Mouse (Mus musculus): ENCODE measurements around the gene AA467197. TPM values are rescaled to one million over a fixed set of nuclear protein-coding genes. Genes with fewer than 3 reads are reported as not detected.

Gene AA467197
- not detected in 2 replicates for polyA plus RNA-seq (2012; ENCODE audit: insufficient read depth, insufficient read length, missing spikeins)

DNA sequence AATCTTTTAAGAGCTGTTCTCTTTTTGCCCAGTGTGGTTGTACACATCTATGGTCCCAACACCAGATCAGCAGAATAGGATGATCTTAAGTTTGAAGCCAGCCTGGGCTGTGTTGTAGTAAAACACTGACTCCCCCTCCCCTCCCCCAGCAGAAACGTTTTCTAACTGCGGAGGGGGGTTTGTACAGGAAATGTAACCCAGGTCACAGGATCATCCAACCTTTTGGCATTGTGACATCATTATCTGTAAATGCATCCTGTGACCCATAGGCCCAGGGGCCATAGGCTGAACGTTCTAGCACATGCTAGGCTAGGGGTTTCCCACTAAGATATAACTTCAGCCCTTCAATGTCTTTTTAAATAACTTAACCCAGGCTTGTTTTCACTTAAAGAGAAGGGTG lies at the start of gene AA467197:
AA467197 (plus strand) TSS at position 301 of the 400 bp plus-strand sequence.
- Histone ChIP-seq H3K4me1 (ENCODE audit: control insufficient read depth, insufficient read depth, insufficient read length, low read length) (no peaks in the 10 kb centered on the region), H3K4me3 (ENCODE audit: insufficient read depth, low read depth, low read length) (peak within 1 kb of the TSS; percentile 59), H3K27ac (replicated peaks; ENCODE audit: low read depth, low read length) (no peak within 1 kb of the TSS)

DNA sequence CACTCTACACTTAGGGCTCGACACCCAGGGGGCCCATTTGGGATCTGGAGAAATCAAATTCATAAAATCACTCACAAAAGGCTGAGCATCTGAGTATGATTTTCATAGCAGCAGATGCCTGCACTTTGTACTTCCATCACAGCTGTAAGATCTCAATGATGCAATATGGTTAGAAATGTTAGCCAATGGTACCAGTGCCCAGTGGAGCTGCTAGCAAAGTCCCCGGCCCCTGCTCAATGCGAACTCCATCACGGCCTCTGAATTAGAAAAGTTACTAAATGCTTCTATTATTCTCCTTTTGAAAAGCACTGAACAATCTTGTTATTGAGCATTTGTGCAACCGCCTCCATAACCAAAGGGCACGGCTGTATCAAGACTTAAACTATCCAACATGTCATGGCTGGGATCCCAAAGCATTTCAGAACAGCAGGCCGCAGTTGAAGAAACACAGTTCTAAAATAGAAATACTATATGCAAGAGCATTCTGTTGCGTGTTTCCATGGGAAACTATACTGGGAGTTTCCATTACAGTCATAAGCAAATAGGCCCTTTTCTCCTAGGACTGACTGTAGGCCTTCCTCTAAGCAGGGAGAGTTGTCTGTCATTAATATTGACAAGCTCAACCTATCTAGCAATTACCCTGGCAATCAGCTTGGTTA lies 48.8 kb upstream of the AA467197 start:
- Histone ChIP-seq H3K27ac (replicated peaks; ENCODE audit: low read depth, low read length) (no peak overlapping the region), H3K4me3 (ENCODE audit: insufficient read depth, low read depth, low read length) (no peak overlapping the region), H3K4me1 (ENCODE audit: control insufficient read depth, insufficient read depth, insufficient read length, low read length) (no peaks in the 10 kb centered on the region)

DNA sequence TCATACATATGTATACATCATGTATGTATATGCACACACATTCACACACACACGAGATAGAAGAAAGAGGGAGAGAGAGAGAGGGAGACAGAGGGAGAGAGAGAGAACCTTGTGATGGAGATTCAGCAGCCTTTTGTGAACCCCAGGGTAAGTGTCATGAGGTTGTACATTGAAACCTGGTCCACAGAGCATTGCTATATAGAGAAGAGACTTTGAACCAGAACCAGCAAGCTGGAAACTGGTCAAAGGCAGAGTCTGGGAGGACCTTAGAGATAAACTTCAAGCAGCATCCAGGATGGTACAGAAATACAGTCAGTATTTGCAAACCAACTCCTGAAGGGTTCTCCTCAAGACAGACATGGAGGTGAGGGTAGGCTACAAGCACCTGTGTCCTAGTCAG lies 46.4 kb upstream of the AA467197 start:
- no peak overlapping the region for H3K27ac ChIP-seq (replicated peaks; ENCODE audit: low read depth, low read length)

DNA sequence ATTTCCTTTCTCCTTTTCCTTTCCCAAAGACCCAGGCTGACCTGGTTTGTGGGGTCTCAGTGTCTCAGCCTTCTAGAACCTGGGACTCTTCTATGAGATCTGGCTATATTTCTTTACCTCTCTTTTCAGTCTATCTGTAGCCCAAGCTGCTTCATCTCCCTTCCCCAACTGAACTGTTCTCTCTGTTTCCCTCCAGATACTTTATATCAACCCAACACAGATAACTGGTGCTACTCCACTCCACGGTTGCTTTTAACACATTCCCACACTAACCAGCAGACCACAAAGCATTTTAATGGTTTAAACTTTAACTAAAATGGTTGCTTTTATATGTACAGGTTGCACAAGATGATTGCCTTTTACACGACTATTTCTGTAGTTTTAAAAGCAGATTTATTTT lies 45.6 kb upstream of the AA467197 start:
- H3K27ac ChIP-seq (replicated peaks; ENCODE audit: low read depth, low read length) = no peak overlapping the region
- no peaks in the 10 kb centered on the region for H3K4me1 ChIP-seq (ENCODE audit: control insufficient read depth, insufficient read depth, insufficient read length, low read length)
- H3K4me3 ChIP-seq (ENCODE audit: insufficient read depth, low read depth, low read length) = no peak overlapping the region

More for the DNA sequence above, 46.4 kb upstream of the AA467197 start:
- no peak overlapping the region for H3K4me3 ChIP-seq (ENCODE audit: insufficient read depth, low read depth, low read length)
- H3K4me1 ChIP-seq (ENCODE audit: control insufficient read depth, insufficient read depth, insufficient read length, low read length) = no peaks in the 10 kb centered on the region

DNA sequence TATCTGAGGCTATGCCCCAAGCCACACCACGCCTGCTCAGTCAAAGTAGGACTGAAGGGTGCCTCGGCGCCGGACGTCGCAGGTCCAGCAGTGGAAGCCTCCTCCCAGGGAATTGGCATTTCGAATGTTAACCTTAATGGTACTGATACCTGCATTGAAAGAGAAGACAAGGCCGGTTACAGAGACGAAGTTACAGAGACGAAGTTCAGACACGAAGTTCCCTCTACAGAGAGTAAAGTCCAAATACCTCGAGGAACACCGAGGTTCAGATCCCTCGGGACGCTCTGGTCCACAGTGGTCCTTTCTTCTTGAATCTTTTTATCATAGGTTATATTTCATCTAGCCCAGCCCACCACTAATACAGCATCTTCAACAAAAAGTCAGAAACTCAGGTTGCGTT lies 41.3 kb upstream of the AA467197 start:
- Histone ChIP-seq H3K4me3 (ENCODE audit: insufficient read depth, low read depth, low read length) (no peak overlapping the region), H3K4me1 (ENCODE audit: control insufficient read depth, insufficient read depth, insufficient read length, low read length) (no peaks in the 10 kb centered on the region), H3K27ac (replicated peaks; ENCODE audit: low read depth, low read length) (no peak overlapping the region)

DNA sequence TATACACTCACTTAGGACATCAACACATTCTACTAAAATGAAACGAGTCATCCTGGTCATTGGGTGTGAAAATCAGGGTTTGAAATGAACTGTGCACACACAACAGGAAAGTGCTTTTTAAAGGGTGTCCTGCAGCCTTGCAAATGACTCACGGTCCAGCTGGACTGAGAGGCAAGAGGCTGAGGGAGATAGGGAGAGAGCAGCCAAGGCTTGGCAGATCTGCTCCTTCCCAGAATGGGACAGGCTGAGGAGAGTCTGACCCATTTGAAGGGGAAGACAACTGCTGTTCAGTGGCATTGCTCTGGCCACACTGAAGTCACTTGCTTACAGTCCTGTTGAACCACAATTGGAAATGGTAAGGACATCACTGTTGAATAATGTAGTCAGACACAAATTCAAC lies 37.0 kb upstream of the AA467197 start:
- Histone ChIP-seq H3K27ac (replicated peaks; ENCODE audit: low read depth, low read length) (no peak overlapping the region), H3K4me1 (ENCODE audit: control insufficient read depth, insufficient read depth, insufficient read length, low read length) (no peaks in the 10 kb centered on the region), H3K4me3 (ENCODE audit: insufficient read depth, low read depth, low read length) (no peak overlapping the region)

DNA sequence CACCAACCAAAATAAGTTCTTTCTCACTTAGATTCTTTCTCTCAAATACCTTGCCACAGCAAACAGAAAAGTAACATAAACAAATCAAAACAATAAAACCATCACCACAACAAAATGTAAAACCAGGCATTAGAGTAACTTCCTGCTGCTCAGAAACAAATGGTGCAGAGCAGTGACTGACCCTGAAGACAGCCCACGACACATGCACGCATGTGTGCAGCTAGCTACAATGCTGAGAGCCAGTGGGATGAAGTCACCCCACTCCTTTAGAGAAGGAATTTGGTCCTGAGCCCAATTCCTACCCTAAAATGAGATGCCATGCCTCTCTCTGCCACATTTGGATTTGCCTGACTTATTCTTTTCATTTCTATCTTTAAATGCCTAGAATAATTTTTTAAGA lies 35.4 kb upstream of the AA467197 start:
- Histone ChIP-seq H3K4me3 (ENCODE audit: insufficient read depth, low read depth, low read length) (no peak overlapping the region), H3K4me1 (ENCODE audit: control insufficient read depth, insufficient read depth, insufficient read length, low read length) (no peaks in the 10 kb centered on the region), H3K27ac (replicated peaks; ENCODE audit: low read depth, low read length) (no peak overlapping the region)

DNA sequence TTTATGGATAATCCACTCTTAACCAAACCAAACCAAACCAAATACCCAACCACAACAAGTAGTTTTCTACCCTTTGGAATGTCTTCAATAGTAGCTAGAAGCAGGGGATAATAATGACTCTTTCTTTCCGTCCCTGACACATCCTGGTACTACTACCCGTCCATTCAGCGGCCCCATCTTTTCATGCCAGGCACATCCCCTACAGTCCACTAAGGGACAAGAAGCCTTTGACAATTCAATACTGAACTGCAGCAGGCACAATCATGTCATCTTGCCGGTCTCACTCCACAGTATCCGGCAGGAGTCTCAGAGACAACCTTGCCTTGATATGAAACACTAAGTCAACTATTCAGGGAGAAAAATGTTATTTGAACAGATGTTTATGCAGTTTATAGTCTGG lies 31.0 kb upstream of the AA467197 start:
- peaks cover 3% of the 10 kb centered on the region; the same call in 1 of the 2 replicates for H3K4me1 ChIP-seq (ENCODE audit: control insufficient read depth, insufficient read depth, insufficient read length, low read length)
- H3K4me3 ChIP-seq (ENCODE audit: insufficient read depth, low read depth, low read length) = no peak overlapping the region
- no peak overlapping the region for H3K27ac ChIP-seq (replicated peaks; ENCODE audit: low read depth, low read length)

DNA sequence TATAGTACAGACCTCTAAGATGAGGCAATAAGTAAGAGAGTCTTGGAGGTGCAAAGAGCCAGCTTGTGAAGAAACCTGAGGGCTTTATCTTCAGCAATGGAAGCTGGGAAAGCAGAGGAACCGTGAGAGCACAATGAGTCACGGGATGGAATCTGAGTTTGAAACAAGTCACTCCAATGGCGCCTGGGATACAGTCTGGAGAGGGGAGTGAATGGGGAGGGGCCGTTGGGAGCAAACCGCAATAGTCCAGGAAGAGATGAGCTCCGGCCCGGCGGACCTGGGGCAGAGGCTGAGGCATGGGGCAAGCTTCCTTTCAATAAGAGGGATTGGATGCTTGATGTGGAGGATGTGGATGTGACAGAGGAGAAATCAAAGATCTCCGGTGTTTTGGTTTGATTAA lies 28.0 kb upstream of the AA467197 start:
- peaks cover 5% of the 10 kb centered on the region; the same call in 1 of the 2 replicates for H3K4me1 ChIP-seq (ENCODE audit: control insufficient read depth, insufficient read depth, insufficient read length, low read length)
- no peak overlapping the region for H3K27ac ChIP-seq (replicated peaks; ENCODE audit: low read depth, low read length)
- H3K4me3 ChIP-seq (ENCODE audit: insufficient read depth, low read depth, low read length) = no peak overlapping the region

DNA sequence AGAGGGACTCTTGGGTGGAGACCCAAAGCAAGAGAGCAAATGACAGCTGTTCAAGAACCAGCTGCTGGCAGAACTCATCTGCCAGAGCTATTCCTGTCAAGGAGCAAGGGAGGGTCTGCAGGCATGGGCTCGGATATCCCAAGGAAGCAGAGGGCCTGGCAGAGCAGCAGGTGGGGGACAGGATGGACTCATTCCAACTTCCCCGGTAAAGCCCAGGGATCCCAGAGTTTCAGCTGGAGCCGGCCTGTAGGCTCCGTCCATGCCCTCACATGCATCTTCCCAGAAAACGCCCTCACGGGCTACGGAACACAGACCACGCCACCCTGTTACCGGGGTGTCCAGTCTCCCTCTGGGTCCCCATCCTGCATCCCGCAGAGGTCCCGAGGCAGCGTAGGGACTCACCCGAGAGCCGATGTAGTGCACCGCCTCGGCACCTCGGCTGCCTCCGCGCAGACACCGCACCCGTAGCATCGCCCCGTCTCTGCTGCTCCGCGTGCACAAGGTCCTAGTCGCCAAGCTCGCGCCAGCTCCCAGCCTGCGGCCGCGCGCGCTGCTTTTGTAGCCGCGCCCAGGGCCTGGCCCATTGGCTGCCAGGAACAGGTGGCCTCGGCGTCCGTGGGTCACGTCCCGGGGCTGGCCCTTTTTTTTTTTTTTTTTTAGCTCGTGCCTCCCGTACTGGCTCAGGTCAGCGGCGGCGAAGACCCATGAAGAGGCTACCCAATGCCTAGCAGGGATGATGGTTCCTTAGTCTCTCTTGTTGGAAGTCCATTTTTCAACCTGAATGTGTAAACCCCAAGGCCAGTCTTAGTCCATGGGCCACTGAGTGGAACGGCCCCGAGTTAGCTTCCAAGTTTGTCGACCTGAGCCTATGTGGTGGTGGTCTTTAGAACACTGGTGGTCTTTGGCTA lies 25.8 kb upstream of the AA467197 start, which contains the start of gene Gatm:
Gatm (minus strand) TSS at position 558 of the 908 bp plus-strand sequence.
- Histone ChIP-seq H3K27ac (replicated peaks; ENCODE audit: low read depth, low read length) (no peak within 1 kb of the TSS; the same call in 1 of the 2 replicates), H3K4me3 (ENCODE audit: insufficient read depth, low read depth, low read length) (peak within 1 kb of the TSS; percentile 60), H3K4me1 (ENCODE audit: control insufficient read depth, insufficient read depth, insufficient read length, low read length) (peaks cover 5% of the 10 kb centered on the region; the same call in 1 of the 2 replicates)

DNA sequence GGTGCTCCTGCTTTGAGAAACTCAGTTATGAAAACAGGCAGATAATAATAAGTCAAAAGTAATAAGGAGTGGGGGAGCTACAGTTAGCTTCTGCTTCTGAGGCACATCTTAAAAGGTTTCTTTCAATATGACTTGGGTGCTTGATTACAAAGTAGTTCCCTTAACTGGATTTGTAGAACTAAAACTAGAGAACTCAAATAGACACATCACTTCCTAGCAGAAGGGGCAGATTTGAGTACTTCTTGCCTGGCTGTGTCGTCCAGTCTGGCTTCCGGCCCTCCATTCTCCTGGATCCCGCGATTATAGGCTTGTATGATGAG lies 25.2 kb upstream of the AA467197 start:
- peaks cover 5% of the 10 kb centered on the region; the same call in 1 of the 2 replicates for H3K4me1 ChIP-seq (ENCODE audit: control insufficient read depth, insufficient read depth, insufficient read length, low read length)
- no peak overlapping the region; the same call in 1 of the 2 replicates for H3K27ac ChIP-seq (replicated peaks; ENCODE audit: low read depth, low read length)
- H3K4me3 ChIP-seq (ENCODE audit: insufficient read depth, low read depth, low read length) = peak overlapping the region; percentile 60

DNA sequence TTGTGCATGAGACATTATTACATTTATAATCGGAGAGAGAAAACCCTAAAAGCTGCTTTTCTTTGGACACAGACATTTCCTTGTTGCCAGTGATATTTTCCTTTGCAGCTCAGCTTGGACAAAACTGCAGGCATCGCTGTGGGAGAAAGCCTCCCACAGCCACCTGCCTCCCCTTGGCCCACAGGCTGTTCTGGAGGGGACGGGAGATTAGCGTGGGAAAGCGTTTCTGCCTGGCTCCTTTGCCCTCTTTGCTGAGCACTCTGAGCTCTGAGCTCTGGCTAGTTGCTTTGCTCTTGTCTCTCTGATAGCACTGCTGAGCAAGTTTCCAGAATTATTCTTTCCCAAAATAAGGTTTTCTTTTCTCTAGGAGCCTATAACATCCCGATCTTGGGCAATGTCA lies 20.5 kb upstream of the AA467197 start:
- no peak overlapping the region for H3K4me3 ChIP-seq (ENCODE audit: insufficient read depth, low read depth, low read length)
- no peak overlapping the region for H3K27ac ChIP-seq (replicated peaks; ENCODE audit: low read depth, low read length)
- H3K4me1 ChIP-seq (ENCODE audit: control insufficient read depth, insufficient read depth, insufficient read length, low read length) = no peaks in the 10 kb centered on the region

DNA sequence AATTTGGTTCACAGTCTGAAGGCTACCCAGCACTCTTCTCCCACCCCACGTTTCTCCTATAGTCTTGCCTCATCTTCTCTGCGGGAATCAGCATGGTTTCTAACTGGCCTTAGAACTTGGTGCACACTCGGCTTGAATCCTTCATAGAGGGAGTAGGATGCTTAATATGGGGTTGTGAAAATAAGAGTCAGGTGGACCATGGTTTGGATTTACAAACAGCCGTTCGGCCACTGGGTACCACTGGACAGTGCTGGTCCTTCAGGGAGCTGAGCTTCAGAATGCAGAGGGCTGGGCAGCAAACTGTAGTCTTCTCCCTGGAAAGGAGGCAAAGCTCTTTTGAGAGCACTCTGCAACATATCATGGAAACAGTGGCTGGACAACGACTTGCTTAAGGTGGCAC lies 19.0 kb upstream of the AA467197 start:
- no peaks in the 10 kb centered on the region for H3K4me1 ChIP-seq (ENCODE audit: control insufficient read depth, insufficient read depth, insufficient read length, low read length)
- no peak overlapping the region for H3K27ac ChIP-seq (replicated peaks; ENCODE audit: low read depth, low read length)
- H3K4me3 ChIP-seq (ENCODE audit: insufficient read depth, low read depth, low read length) = no peak overlapping the region

DNA sequence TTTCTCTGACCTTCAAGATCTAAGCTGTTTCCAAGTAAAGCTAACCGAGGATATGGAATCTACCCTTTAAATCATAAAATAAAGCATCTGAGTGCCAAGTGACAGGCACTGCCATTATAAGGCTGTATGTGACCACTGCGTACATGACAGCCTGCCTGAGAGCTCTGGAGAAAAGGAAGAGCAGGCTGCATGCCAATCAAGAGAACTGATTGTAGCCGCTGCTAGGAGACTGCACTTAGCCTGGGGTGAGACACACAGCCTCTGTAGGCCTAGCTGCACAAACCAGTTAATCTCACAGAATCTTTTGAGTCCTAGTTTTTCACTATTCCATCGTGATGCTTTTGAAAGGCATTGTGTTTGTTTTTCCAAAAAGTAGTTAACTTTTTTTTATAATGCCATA lies 18.1 kb upstream of the AA467197 start:
- H3K4me1 ChIP-seq (ENCODE audit: control insufficient read depth, insufficient read depth, insufficient read length, low read length) = no peaks in the 10 kb centered on the region

DNA sequence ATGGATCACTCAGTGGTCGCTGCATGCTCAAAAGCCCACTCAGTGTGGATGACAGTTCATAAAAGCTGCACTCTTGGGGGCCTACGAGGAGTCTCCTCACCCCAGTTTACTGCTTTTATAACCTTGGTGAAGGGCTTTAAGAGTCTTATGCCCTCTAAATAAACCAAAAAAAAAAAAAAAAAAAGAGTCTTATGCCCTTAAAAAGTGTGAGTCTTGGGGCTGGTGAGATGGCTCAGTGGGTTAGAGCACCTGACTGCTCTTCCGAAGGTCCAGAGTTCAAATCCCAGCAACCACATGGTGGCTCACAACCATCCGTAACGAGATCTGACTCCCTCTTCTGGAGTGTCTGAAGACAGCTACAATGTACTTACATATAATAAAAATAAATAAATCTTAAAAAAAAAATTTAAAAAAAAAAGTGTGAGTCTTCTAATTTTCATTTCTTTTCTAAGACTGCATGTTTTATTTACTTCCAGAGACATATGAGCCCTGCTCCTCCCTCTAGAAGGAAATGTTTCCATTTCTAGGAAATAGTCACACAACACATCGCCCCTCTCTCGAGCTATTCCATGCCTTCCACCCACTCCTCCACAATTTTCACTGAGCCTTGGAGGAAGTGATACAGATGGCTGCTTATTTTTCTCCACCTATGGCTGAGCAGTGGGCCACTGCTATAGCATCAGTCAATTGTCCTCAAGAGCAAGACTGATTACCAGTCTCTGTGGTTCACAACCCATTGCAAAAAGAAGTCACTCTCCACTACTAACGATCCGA lies 15.3 kb upstream of the AA467197 start:
- Histone ChIP-seq H3K4me1 (ENCODE audit: control insufficient read depth, insufficient read depth, insufficient read length, low read length) (no peaks in the 10 kb centered on the region), H3K4me3 (ENCODE audit: insufficient read depth, low read depth, low read length) (no peak overlapping the region), H3K27ac (replicated peaks; ENCODE audit: low read depth, low read length) (no peak overlapping the region)

More for the DNA sequence above, 18.1 kb upstream of the AA467197 start:
- Histone ChIP-seq H3K27ac (replicated peaks; ENCODE audit: low read depth, low read length) (no peak overlapping the region), H3K4me3 (ENCODE audit: insufficient read depth, low read depth, low read length) (no peak overlapping the region)

Data from brown adipose tissue, adult 24 weeks (tissue).